Mouse (Mus musculus): Measurements from ENCODE around the gene Rpap2. TPM values are rescaled to one million over a fixed set of nuclear protein-coding genes. Genes with fewer than 3 reads are reported as not detected.

Gene Rpap2
- total RNA-seq (2023), result 1 to 10 TPM; 5.9 to 6.9 TPM

DNA sequence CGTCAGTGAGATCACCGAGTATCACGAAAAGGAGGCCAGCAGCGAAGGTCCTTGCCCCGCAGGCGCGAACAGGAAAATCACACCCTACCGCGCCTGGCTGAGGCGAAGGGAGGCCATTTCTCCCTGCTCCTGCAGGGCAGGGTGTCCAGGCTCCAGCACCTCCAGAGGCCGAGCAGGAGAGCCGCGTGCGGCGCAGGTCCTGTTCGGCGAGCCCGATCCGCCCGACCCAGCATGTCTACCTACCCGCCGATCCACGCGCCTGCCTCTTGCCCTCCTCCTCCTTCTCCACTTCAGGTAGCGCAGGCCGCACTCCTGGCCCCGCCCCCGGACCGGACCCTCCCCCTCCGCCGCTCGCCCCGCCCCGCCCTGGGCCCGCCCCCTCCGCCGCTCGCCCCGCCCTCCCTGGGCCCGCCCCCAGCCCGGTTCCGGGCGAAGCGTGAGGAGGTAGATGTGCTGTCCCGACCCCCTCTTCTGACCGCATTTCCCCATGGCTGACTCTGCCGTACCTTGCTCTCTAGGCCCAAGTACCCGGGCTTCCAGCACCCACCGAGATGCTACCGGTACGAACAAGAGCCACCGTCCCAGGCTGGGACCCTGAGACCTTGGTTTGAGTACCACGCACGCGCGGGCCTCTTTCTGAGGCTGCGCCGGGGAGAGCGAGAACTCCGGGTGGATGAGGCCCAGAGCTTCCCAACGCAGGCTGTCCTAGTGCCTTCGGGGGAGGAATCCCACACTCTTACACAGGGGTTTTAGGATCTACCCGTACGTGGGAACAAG, at the start of gene Rpap2, which contains the start of gene Glmn:
Gene Rpap2, plus strand, starts transcription at position 73 of the 777 bp plus-strand sequence.
Gene Glmn, minus strand, starts transcription at position 588 of the 777 bp plus-strand sequence.

Other genes starting within 250 kb of the Rpap2 start
- not detected for gene Ephx4, start 194.6 kb upstream of the Rpap2 start, total RNA-seq (2023)
- gene Lpcat2b, start 165.8 kb upstream of the Rpap2 start, total RNA-seq (2023), result not detected
- 1 to 10 TPM; 2.7 to 5.4 TPM for gene Btbd8, start 159.4 kb upstream of the Rpap2 start, total RNA-seq (2023)
- not detected for gene Gm42669, start 89.8 kb upstream of the Rpap2 start, total RNA-seq (2023)
- not detected for gene 1700028K03Rik, start 62.7 kb upstream of the Rpap2 start, total RNA-seq (2023)
- 1 to 10 TPM; 2.3 to 4.0 TPM for gene Glmn, start 515 bp downstream of the Rpap2 start, total RNA-seq (2023)
- gene Gfi1, start 128.7 kb downstream of the Rpap2 start, total RNA-seq (2023), result 10 to 100 TPM; 24.6 to 27.7 TPM
- not detected for gene Ube2d2b, start 232.7 kb downstream of the Rpap2 start, total RNA-seq (2023)